Mouse (Mus musculus): ENCODE measurements around the gene Arl16. TPM values are rescaled to one million over a fixed set of nuclear protein-coding genes. Genes with fewer than 3 reads are reported as not detected.

Gene Arl16
- total RNA-seq, 2 experiments from 2014 or later = 4.8 to 6.3 TPM

DNA sequence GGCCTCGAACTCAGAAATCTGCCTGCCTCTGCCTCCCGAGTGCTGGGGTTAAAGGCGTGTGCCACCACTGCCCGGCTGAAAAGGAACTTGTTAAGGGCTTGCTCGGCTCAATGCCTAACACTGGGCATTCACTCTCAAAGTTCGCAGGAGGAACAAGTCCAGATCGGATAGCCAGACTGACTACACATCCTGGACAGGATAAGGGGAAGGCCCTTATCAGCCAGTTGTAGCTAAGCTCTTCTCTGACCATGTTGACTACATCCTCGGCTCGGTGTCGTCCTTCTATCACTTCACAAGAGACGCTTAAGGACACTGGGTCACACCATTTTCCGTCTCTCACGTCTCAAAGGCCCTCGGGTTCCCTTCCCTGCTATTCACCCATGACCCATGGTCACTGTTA lies 10.0 kb downstream of the Arl16 start:
- DNase-seq = no peak
- intact Hi-C loops (cut with DNase I) = no loop called here

DNA sequence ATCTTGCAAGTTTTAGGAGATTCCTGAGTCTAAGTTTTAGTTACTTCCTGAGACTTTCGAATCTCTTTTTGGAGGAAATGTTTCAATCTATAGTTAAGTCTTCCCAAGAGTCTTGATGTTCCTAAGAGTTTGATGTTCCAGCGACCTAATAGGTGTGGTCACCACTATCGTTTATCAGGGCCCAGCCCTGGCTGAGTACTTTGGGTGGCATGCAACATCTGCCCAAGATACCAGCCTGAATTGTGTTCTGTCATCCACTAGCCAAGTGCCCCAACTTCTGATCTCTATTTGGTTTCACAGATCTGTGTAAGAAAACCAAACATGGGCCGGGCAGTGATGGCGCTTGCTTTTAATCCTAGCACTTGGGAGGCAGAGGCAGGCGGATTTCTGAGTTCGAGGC lies 12.0 kb downstream of the Arl16 start:
- intact Hi-C loops (cut with DNase I) = no loop called here
- no peak for DNase-seq

- no peak for DNase-seq
- intact Hi-C loops (cut with DNase I) = no loop called here
Measured at GRCm38 (mm10) chr11:120454965-120455364, 12.4 kb downstream of the Arl16 start.

DNA sequence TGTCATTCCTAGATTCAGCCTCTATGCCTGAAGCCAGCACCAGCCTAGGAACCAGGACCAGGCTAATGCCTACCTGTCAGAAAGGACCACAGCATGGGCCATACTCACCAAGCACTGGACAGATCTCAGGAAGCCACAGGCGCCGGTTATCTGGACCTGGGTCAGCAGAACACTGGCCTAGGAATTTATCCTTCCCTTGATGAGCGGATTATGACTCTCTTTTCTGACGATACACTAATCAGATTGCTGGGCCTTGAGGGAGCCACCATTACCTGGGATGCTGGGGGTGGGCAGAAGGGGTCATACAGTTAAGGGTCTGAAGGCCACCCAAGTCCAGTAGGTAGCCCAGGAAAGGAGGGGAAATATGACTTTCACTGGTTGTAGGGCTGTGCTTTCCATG lies 14.1 kb downstream of the Arl16 start, which contains the start of gene Pde6g:
Gene Pde6g (minus strand): TSS at position 195 of the 400 bp plus-strand sequence.
- intact Hi-C loops (cut with DNase I) = no loop called here
- no peak for DNase-seq

DNA sequence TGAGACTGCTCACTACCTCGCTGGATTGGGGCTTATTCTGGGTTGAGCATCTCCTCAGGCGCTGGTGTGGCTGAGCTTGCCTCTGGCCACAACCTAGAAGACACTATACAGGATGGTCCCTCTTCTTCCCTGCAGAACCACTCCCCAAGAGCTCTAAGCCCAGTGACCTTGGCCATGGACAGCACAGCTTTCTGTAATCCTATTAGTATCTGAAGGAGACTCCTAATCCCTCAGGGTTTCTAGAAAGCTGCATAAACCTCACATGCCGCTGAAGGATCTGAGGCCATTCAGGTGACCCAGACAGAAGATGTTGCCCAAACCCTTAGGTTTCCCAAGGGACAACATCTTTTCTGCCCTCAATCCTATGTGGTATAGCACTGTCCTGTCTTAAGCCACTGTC lies 15.2 kb downstream of the Arl16 start:
- DNase-seq = no peak
- intact Hi-C loops (cut with DNase I) = no loop called here

- intact Hi-C loops (cut with DNase I) = no loop called here
Measured at GRCm38 (mm10) chr11:120447179-120447578, 20.2 kb downstream of the Arl16 start.

DNA sequence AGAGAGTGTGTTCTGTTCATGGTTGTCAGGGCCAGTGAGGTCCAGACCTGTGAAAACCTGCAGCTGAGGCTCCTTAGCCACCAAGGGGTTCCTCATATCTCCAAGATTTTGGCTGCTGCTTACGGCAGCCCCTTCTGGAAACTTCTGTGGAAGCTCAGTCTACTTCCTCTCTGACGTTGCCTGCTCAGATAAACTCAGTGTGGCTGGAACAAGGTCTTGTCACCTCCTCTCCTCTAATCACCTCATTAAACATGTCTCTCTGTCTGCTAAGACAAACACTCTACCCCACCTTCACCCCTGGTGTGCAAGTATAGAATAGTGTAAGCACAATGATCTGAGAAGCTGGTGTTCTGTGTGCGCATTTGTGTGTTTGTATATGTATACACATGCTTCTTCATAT lies 21.9 kb downstream of the Arl16 start:
- intact Hi-C loops (cut with DNase I) = no loop called here
- no peak for DNase-seq

More at GRCm38 (mm10) chr11:120447179-120447578, 20.2 kb downstream of the Arl16 start:
- no peak for DNase-seq

DNA sequence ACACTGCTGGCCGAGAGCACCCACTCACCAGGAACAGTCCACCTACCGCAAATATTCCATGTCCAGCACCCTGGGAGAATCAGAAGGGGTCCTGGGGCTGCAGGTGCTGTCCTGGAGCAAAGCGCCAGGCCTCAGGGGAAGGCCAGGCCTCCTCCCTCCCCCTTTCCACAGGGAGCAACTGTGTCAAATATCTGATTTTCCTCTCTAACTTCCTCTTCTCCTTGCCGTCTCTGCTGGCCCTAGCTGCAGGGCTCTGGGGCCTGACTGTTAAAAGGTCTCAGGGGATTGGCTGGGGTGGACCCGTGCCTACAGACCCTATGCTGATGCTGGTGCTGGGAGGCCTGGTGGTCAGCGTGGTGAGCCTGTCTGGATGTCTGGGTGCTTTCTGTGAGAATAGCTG lies 23.3 kb downstream of the Arl16 start:
- intact Hi-C loops (cut with DNase I) = no loop called here
- DNase-seq = no peak

DNA sequence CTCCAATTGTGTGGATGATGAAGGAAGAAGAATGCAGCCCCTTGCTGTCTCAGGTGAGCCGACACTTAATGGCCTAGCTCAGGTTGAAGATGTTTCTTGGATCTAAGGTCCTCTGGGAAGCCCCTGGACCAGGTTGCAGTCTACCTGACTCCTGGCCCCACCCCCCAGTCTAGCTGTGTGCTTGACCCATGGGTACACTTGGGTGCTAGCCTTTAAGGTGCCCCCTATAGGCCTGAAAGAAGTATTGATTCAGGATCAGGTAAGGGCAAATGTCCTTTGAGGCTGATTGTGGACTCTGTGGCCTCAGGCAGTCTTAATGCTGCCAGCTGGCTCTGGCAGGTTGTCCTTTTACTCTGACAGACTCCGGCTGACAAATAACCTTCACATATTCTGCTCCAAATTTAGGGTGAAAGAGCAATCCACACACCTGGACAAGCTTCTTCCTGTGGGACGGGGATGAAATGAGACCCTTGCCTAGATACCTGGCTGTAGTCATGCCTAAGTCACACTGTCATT lies 24.6 kb downstream of the Arl16 start:
- intact Hi-C loops (cut with DNase I) = no loop called here
- no peak for DNase-seq

- no peak for DNase-seq
- intact Hi-C loops (cut with DNase I) = no loop called here
Measured at GRCm38 (mm10) chr11:120442344-120442743, 25.1 kb downstream of the Arl16 start, which contains the start of gene Tspan10. Tspan10 (plus strand) TSS chr11:120442644.

DNA sequence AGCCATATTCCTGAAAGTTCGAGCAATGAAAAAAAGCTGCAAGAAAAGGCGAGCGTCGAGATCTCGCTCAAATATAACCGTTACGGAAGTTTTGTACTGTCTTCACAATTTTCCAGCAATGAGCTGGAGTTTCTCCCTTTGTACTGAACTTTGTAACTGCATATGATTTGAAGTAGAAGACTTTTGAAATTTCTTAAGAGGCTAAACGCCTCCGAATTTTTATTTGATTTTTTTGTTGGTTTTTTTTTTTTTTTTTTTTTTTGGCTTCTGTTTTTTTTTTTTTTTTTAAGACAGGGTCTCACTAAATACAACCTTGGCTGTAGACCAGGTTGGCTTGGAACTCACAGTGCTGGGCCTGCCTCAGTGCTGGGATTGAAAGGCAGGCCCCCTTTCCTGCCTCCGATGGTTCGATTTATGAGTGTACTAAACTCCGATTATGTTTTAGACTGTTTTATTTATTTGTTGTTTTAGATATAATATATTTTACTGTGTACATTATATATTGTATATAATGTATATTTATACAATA lies 29.5 kb downstream of the Arl16 start:
- no peak for DNase-seq
- intact Hi-C loops (cut with DNase I) = no loop called here

GRCm38 (mm10) chr11:120437152-120437856 lies 30.1 kb downstream of the Arl16 start, which contains the start of gene Nploc4:
Nploc4 (minus strand) TSS chr11:120437708.
- DNase-seq = peak; percentile 81 to 89
- intact Hi-C loops (cut with DNase I) = no loop called here

DNA sequence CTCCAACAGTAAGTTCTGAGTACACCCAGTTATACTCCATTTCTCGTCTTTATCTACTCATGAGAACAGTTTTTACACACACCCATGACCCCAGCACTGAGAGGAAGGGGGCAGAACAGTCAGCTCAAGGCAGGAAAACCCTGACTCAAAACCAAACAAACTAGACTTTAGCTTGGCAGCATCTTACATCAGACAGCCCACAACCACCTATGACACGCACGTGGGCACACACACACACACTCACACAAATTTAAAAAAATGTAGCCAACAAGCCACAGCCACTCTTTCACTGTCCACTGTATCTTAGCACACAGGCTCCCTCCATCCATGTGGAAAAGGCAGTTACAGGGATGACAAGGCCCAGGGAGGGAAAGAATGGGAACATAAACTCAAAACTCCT lies 40.7 kb downstream of the Arl16 start:
- intact Hi-C loops (cut with DNase I) = no loop called here
- no peak for DNase-seq

DNA sequence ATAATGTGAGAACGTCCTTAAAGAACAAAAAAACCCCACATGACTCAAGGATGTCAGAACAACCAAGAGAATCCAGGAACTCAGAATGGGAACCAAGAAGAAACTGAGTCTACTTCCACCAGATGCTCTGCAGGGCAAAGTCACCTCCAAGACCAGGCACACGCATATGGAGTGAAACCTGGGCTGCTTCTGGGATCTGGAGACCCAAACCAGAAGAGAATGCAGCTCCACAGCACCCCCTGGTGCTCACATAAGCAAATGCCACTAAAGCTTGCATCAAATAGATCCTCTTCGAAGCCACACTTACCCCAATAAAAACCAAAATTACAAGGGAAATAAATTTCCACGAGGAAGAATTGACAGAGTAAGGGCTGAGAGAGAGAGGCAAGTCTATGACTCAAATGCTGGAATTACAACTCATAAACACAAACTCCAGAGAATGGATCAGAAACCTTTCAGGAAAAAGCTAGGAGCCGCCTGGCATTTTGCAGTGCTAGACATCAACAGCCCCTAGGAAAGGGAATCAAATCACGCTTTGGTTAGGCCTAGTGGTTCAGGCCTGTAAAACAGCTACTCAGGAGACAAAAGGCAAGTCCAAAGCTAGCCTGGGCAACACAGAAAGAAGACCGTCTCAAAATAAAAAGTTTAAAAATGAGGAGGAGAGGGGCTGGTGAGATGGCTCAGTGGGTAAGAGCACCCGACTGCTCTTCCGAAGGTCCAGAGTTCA lies 43.7 kb downstream of the Arl16 start:
- intact Hi-C loops (cut with DNase I) = loop anchor here (5.0 kb wide), 1 partner anchor 46 kb away; the partner anchor contains the start of gene Faap100
- peak; percentile 28 to 48 for DNase-seq

GRCm38 (mm10) chr11:120422651-120423568 lies 44.5 kb downstream of the Arl16 start:
- DNase-seq = no peak
- intact Hi-C loops (cut with DNase I) = loop anchor here (5.0 kb wide), 1 partner anchor 46 kb away; the partner anchor contains the start of gene Faap100

DNA sequence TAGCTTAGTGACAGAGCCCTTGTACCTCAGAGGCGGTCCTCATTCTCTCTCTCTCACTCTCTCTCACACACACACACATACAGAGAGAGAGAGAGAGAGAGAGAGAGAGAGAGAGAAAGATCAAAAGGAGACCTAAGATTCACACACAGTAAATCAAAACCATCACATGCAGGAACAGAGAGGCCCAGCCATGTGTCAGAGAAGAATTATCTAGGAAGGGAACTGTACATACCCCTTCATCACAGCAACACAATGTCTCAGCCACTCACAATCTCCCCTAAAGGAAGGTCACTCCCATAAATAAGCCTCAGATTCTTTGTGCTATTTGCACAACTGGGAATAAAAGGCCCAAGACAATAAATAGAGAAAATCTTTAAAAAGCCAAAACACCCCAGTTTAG lies 48.8 kb downstream of the Arl16 start:
- intact Hi-C loops (cut with DNase I) = no loop called here
- no peak for DNase-seq

GRCm38 (mm10) chr11:120417852-120418251 lies 49.6 kb downstream of the Arl16 start:
- intact Hi-C loops (cut with DNase I) = no loop called here

More at GRCm38 (mm10) chr11:120417852-120418251, 49.6 kb downstream of the Arl16 start:
- no peak for DNase-seq
